Mouse (Mus musculus) gastrocnemius, postnatal 25 days (tissue): ENCODE data around the gene Tspan9. TPM values are rescaled to one million over a fixed set of nuclear protein-coding genes. Genes with fewer than 3 reads are reported as not detected.

Experiments
- DNase-seq: peaks from one replicate; pipeline ENCODE4 v3.0.0; 2022
- total RNA-seq, 2 experiments: library from RNA; stranded (reverse); gene quantifications; 1 replicate in 1 of 2; 2 replicates in 1 of 2; pipeline ENCODE4 v1.2.3; 2021

Tspan9 gene
- total RNA-seq, 2 experiments from 2014 or later, result 48.6 to 56.6 TPM

- DNase-seq, result no peak
Observed at GRCm38 (mm10) chr6:127979831-127980230, 163.6 kb downstream of the Tspan9 start.

DNA sequence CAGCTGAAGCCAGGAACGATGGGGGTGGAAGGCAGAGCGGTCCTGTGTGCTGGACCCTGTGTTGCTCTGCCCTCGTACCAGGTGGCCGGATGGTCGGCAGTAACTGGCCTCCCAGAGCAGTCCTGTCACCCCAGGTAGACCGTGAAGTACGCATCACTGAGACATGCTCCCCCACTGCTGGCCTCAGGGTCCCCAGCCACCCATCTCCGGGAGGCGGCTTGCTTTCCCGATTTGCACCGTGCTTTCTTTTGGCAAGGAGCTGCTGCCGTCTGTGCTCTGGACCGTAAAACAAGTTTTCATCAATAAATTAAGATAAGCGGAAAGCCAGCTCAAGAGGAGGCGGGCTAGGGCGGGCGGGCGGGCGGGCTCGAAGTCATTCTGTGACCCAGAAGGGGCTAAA lies 164.5 kb downstream of the Tspan9 start:
- no peak for DNase-seq

DNA sequence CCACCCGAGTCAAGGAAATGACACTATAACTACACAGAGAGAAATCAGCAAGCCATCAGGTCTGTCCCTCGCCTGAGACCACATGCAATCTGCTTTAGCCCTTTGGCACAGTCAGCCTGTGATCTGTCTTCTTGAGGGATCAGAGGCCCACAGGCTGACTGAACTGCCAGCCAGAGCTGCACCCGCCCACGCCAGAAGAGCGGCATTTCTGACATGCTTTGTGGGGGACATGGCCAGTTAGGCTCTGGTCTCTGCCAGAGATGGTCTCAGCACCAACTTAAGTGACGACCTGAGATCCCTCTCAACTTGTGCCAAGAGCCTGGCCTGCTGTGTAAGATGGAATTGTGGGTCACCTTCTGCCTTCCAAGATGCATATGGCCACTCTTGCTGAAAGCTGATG lies 166.7 kb downstream of the Tspan9 start:
- no peak for DNase-seq

DNA sequence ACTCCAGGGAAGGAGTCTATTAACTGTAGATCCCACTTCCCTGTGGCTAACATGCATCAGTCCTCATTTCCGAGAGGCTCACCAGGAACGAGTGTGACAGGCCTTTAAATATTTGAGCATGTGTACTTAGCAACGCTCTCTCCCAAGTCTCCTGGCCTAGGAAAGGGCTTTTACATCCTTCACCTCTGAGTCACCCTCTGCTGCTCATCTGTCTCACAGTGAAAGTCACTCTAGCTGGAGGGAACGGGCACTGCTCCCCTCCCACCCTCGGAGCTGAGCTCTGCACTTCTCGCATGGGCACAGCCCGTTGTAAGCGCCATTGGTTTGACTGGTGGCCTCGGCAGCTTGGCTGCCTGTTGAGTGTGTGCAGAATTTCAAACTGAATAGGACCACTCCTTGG lies 169.4 kb downstream of the Tspan9 start:
- DNase-seq, result no peak

GRCm38 (mm10) chr6:127973553-127973952 lies 169.8 kb downstream of the Tspan9 start:
- no peak for DNase-seq

DNA sequence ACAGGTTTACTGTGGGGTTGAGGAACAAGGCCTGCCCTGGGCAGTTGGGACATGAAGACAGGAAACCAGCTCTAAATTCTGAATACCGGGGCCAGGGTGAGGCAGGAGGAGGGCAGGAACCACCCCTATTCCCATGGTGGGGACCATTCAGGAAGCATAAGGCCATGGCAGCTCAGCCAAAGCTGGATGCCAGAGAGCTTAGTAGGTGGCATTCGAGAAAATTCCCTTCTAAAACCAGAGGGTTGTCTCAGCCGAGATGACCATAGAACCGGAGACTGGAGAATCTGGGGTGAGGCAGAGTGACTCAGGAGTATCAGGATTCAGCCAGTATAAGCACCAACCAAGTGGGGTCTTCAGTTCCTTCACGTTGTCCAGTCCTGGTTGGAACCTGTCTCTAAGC lies 171.5 kb downstream of the Tspan9 start:
- DNase-seq, result no peak

DNA sequence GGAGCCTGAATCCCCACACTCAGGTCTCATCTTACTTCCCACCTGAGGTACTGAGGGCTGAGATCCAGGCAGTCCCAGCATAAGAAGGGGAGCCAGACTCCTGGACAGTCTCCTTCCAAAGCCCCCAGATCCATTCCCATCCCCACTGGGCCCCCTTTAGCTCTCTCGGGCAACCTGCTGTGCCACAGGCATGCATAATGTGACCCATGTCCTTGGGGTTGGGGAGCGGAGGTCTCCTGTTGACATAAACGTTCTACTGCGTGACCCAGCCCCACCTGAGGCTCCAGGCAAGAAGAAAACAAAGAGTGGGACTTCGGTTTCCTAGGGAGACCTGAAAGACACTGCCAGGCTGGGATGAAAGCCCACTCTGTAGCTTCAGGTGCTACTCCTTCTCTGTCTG lies 172.5 kb downstream of the Tspan9 start:
- DNase-seq, result no peak

DNA sequence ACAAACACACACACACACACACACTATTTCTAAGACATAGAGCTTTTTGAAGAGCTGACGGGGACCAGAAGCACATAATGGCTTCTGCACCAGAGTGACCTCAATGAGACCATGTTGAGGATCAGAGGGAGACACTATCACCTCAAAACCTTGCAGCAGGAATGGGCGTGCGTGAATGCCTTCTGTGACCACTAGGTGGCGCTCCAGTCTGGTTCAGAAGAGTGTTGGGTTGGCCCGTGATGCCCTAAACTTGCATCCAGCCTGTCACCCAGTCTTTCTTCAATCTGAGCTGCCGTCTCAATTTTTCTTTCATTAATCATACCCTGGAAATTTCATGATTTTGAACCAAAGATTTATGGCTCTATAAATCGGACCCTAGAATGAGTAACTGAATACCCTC lies 173.3 kb downstream of the Tspan9 start:
- DNase-seq, result peak; percentile 60

DNA sequence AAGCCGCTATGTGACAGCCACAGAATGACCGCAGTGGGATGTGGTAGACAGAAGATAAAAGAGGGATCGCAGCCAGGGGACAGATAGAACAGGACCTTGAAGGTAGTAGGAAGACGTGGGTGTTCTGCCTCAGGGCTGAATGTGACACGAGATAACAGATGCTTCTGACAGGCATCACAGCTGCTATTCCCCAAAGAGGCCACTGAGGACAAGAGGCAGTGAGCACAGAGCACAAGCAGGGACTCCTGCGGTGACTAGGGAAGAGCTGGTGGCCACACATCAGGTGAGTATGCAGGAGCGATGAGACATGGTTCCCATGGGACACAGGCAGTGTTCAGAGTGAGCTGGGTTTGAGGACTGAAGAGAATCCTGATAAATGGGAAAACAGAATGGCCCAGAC lies 173.7 kb downstream of the Tspan9 start:
- no peak for DNase-seq

DNA sequence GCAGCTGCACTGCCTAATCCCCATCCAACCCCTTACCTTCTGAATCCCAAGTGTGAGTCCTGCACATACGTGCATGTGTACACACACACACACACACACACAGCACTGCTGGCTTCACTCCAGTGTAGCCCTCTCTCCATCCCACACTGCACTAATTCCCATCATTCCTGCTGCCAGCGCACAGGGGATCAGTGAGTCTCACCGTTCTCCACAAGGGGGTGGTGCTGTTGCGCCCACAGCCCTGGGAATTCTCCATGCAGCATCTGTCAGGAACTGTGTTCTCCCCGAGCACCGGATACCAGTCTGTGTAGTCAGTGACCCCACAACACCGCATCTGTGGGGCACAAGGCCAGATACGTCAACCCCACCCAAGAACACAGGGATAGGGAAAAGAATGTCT lies 177.9 kb downstream of the Tspan9 start:
- DNase-seq, result no peak

GRCm38 (mm10) chr6:127960203-127960602 lies 183.2 kb downstream of the Tspan9 start:
- DNase-seq, result no peak

DNA sequence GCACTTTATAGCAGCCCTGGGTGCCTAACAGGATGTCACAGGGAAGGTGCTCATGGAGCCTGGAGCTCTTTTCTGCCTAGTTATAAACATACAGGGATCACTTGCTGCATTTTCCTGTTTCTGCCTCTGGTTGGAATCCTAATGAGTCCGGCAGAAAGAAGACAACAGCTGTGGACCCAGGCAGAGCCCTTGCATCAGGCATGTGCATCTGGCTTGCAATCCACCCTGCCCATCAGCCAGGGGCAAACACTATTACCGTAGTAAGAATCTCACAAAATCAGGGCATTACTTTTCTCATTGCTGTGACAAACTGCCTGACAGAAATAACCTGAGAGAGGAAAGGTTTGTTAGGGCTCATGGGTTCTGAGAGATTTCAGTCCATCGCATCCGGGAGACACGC lies 187.2 kb downstream of the Tspan9 start:
- no peak for DNase-seq

DNA sequence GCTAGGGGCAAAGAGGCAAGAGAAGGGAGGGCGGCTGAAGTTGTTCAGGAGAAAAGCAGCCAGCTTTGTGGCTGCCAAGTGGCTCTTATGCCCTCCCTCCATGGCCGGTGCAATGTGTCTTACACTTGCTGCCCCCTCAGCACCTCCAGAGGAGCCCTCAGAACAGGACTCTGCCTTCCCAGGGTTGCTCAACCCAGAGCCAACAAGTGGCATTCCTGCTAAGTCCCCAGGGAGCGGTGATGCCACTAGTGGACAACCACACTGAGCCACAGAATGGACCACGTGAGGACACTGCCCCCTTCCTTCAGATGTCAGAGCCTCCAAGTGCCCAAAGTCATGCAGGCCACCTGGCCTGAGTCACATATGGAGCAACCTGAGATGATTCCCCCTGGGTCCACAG lies 190.3 kb downstream of the Tspan9 start:
- DNase-seq, result no peak

DNA sequence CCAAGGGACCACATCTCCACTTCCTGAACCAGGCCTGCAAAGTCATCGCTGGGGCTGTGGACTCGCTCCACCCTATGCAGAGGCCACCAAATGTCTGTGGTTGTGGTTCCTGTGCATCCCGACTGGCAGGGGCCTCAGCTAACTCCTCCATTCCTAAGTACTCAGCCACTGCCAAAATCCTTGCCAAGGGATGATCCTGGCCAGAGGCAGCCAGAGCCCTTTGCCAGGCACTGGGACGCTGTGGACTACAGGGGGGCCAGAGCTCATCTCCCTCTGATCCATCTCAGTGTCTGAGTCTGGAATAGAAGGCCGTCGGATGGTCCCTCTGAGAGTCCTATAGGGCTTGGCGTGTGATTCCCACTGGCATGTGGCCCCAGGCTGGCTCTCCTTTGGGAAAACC lies 193.5 kb downstream of the Tspan9 start:
- DNase-seq, result no peak

- DNase-seq, result no peak
Observed at GRCm38 (mm10) chr6:127948656-127949055, 194.7 kb downstream of the Tspan9 start.

GRCm38 (mm10) chr6:127945725-127946124 lies 197.7 kb downstream of the Tspan9 start:
- peak; percentile 47 for DNase-seq

DNA sequence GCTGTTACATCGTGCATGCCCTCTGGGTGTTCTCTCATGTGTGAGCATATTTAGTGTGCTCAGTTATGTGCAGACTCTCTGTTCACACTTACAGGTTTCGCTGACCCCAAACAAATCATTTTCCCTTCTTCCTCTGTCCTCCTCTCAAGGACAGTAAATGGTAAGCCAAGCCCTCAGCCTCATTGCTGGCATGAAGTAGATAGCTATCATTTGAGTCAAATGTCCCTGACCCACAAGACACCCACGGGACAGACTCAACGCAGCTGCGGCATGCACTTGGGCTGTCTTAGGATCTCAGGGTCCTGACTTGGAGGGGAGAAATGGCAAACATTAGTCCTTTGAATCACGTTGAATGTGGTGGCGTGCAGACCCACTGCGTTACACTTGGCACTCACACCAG lies 201.0 kb downstream of the Tspan9 start:
- no peak for DNase-seq

- no peak for DNase-seq
Observed at GRCm38 (mm10) chr6:127935105-127935504, 208.3 kb downstream of the Tspan9 start.

- DNase-seq, result peak; percentile 83
Observed at GRCm38 (mm10) chr6:127933841-127934240, 209.6 kb downstream of the Tspan9 start.

DNA sequence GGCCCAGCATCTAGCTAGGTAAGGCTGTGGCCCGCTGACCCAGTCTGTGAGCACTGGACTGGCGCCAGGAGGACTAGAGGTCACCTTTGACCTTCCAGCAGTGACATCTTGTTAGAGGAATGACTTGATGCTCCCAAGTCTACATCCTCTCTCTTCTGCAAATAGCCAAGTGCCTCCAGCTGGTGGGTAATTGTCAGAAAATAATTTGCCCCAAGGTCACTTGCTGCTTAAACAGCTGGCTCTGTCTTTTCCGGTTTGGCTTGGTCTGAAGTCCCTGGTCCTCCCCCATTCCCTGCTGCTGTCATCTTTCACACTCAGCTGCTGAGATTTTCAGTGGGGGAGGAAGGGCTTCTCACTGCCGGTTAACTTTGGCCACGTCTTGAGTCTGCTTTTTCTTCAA lies 210.7 kb downstream of the Tspan9 start:
- DNase-seq, result peak; percentile 52

DNA sequence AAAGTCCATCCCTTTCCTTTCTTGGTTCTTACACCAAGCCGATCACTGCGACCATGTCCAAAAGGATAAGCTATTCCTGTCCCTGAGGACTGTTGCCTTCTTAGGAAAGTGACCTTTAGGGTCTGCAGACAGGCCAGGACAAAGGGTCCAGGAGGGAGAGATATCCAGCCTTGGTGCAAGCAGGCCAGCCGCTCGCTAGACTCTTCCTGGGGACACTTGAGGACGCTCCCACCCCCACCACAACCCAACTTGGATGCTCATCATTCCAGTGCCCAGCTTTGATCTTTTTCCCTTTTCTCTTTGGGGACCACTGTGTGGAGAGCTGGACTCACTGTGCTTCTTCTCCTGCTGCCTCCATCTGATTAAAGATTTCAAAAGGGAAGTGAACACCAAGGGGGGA lies 214.7 kb downstream of the Tspan9 start:
- DNase-seq, result no peak

DNA sequence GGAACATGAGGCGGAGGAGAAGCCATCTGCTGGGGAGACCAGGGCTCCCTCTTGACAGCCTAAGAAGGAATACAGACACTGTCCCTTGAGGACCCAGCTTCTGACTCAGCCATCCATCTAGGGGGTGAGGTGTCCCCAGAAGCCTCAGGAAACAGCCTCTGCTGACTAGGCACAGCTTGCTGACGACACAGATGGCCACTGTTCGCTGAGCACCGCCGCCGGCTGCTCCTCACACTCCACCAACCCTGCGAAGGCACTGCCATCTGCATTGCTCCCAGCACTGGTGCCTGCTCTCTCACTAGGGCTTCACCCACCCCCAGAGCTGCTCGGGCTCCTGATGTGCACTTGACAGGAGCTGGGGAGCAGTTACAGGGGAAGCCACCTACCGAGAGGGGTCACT lies 217.5 kb downstream of the Tspan9 start:
- no peak for DNase-seq

DNA sequence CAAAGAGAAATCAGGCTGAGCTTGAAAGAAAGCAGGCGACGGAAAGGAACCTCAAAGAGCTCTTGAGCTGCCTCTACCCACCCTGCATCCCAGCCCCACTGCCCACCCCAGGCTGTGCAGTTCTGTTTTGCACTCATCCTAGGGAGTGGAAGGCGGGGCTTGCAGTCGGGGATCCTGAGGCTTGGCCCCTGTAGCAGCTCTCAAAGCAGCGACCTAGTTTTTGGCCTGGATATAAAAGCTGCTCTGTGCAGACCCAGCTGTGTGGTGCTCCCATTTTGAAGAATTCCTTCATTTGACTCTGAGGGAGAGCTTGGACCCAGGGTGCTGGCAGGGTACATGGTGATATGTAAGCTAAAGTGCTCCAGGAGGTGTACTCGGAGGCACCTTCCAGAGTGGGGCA lies 218.6 kb downstream of the Tspan9 start:
- DNase-seq, result no peak

DNA sequence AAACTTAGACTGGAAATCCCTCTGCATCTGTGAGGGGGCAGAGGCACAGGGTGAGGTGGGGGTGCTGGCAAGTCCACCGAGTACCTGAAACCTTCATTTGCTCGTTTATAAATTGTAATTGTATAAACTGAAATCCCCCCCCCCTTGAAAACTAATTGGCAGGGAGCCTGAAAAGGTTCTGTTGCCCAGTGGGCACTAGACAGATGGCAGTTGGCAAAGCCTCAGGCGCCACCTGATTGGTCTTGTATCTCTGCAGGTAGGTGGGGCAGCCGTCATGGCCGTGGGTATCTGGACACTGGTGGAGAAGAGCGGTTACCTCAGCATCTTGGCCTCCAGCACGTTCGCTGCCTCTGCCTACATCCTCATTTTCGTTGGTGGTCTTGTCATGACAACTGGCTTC lies 220.1 kb downstream of the Tspan9 start:
- DNase-seq, result no peak

DNA sequence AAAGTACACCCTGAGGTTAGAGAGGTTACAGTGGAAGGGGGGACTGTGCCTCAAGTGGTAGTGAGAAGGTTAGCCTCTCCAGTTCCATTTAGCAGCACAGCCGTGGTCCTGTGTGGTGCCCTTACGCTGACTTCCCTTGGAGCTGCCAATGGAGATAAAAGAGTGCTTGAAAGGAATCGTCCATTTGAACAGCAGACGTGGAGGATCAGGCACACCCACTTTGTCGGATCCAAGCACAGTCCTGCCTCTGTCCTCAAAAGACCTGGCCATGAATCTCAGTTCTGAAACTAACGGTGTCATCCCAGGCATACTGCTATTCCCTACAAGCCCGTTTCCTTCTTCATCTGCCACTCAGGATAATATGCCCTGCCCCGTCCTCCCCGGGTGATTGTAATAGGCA lies 221.4 kb downstream of the Tspan9 start:
- DNase-seq, result no peak

DNA sequence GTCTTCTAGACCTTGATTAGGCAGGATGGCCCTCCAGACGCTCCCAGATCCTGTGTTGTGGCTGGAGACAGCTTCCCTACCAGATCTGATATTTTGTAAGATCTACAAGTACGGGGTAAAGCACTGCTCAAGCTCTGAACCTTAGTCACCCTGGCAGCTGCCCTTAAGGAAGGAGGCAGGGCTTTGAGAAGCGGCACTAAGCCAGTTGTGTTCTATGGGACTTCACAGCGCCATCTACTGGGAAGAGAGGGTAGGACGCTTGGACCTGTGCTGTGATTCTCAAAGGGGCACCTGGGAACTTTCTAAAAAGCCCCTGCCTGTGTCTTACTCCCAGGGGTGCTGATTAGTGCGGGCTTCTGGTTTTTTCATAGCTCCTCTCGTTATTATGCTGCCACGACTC lies 222.7 kb downstream of the Tspan9 start:
- peak; percentile 70 for DNase-seq
